Mouse (Mus musculus) heart, postnatal 0 days (tissue): ENCODE data around the gene Pmfbp1.

Experiments
- CTCF ChIP-seq: IDR thresholded peaks from 2 replicates; pipeline ENCODE4 v1.5.1; 2016; ENCODE audit warnings: antibody characterized with exemption, control low read depth, low read depth
- EP300 ChIP-seq: IDR thresholded peaks from 2 replicates; pipeline ENCODE4 v1.6.1; 2016; ENCODE audit warnings: antibody characterized with exemption, low read depth

DNA sequence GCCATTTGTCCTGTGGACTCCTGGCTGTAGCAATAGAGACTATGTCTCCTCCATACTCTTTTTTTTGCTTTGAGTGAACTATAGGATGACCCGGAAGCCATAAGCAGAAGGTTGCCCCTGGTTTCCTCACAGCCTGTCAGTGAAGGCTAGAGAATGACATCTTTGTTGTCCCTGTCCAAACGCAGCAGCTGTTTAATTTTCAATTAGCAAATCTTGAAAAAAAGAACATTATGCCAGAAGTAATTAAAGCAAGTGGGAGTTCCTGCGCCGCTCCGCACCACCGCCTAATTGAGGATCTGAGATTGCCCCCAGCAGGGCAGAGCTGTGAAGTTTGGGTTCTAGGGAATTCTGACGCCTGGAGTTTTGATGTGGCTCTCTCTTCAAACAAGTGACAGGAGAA, 42.8 kb upstream of the Pmfbp1 start:
- TF ChIP-seq CTCF, result no peak
- TF ChIP-seq EP300, result no peak
